Mouse (Mus musculus): ENCODE measurements at regions not wholly inside any gene's neighbourhood (a gene's known extent, or its start where the extent isn't known, plus 50 kb on each side); places are given as distances from the start of the nearest gene placed in this dataset.

GRCm38 (mm10) chr6:143547406-143547903 lies 380.4 kb downstream of the Etnk1 start:
- no peak for DNase-seq (ENCODE audit: low spot score)

DNA sequence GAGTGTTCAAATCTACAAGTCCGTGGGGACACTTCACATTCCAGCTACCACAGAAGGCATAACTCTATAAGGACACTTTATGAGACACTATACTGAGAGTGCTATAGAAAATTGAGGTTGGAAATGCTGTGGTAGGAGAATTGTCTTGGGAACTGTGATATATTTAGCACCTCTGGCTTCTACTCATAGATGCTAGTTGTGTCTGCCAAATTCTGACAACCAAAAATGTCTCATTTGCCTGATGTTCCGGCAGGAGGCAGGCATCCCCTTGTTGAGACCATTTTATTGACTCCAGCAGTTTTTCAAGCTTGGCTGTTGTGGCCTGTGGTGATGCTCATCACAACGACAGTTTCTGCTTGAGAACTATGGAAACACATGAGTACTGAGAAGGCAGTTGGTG lies 387.9 kb downstream of the Etnk1 start:
- DNase-seq (ENCODE audit: low spot score): no peak

- DNase-seq (ENCODE audit: low spot score): no peak
Measured at GRCm38 (mm10) chr6:143558046-143558884, 391.2 kb downstream of the Etnk1 start.

DNA sequence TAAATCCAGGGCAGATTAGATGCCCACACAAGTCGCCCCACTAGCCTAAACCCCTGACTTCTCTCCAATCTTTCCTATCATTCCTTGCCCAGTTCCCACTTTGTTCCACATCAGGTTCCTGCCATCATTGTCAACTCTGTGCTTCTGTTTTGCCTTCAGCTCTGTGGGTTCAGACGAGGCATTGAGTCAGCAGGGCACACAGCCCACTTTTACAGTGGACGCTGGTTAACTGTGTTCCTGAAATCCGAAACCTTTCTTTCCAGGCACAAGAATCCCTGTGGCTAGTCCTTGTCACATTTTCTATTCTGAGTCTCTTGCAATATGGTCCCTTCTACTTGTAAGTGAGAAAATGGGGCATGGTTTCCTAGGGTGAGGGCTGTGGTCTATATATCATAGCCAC lies 392.3 kb downstream of the Etnk1 start:
- DNase-seq (ENCODE audit: low spot score): no peak

- DNase-seq (ENCODE audit: low spot score): no peak
Measured at GRCm38 (mm10) chr6:143561316-143562088, 394.5 kb downstream of the Etnk1 start.

DNA sequence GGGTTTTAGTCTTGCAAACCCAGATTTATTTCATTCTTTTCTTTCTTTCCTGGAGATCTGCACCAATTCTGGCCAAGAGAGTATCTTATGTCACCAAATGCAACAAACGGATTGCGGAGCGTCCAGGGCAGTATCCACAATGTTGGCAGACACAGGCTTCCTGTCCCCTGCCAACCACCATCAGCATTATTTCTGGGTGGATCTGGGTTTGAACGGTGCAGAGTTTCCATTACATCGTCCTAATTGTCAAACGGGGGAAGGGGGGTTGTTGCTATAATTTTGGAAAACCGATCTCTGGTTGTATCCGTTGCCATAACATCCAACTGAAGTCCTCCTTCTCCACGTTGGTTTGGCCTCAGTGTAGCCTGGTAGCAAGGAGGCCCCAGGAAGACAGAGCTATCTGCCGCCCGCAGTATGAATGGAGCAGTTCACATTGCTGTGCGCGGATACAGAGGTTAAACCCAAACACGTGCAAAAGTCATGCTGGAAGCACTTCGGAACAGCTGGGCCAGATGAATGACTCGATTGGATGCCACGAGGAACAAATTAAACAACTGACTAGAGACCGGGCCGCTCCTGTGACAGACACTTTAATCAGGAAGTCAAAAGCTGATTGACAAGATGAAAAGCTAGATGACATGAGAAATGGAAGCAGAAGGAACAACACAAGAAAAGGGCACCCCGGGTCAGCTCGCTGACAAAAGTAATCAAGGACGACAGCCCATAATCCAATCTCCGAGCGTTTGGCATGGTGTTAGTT lies 404.5 kb downstream of the Etnk1 start:
- DNase-seq (ENCODE audit: low spot score): no peak

DNA sequence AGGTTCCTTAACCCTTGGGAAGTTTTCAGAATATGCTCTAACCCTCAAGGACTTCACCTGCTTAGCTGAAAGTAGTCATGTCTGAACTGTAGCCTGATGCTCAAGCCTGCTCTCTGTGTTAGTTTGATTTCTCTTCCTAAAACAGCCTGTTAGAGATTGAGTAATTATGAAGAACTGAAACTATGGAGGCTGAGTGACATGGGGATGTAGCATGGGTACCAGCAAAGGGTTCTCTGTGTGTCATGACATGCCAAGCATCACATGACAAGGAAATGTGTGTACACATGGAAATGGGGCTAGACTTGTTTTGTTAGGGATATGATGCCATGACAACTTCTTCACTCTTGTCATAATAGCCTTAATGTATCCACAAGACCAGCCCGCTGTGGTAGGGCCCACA lies 412.2 kb downstream of the Etnk1 start:
- no peak for DNase-seq (ENCODE audit: low spot score)

- no peak for DNase-seq (ENCODE audit: low spot score)
Measured at GRCm38 (mm10) chr6:143589666-143590065, 422.6 kb downstream of the Etnk1 start.

DNA sequence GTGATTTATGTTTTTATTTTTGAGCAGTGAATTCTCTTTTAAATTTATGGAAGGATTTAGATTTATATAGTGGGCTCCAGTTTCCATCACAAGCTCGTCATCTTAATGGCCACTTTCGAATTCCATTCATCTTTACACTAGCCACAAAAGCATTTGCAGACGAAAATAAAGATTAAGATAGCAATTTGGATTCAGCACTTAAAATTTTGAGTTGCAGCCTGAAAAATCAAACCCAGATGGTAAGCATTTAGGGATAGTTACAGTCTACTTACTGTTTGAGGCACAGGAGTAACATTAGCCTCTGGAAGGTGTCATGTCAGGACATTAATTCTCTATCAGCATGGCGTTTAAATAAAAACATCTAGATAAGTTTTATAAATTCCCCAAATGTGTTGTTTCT lies 423.2 kb downstream of the Etnk1 start:
- DNase-seq (ENCODE audit: low spot score): no peak

DNA sequence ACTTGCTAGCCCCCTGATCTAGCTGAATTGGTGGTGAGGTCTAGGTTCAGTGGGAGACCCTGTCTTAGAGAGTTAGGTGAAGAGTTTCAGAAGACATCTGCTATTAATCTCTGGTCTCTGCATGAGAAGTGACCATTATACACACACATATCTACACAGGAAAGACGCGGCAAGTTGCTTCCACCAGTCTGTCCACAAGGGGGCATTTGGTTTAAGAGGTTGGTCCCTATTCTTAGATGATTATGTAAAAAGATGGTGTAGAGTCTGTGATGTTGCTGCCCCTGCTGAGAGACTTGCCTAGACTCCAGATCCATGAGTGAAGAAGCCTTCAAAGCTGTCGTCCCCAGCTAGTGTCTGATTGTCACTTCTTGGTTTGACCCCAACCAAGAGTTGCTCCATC lies 425.5 kb downstream of the Etnk1 start:
- DNase-seq (ENCODE audit: low spot score): no peak

DNA sequence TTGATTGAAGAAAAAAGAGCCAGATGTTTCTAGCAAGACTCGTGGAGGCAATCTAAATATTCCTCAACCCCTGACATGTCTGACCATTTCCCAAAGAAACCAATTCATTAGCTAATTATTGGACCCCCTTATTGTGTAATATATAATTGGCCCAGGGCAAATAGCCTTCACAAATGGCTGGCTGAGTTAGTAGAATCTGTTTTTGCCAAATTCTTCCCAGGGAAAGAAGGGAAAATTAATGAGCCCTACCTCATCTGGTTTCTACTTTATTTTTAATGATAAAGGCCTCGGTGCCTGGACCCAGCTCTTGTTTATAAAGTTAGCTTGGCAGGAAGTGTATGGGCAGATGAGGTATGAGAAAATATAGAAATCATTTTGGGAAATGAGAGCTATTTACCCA lies 428.5 kb downstream of the Etnk1 start:
- DNase-seq (ENCODE audit: low spot score): no peak

- DNase-seq (ENCODE audit: low spot score): no peak
Measured at GRCm38 (mm10) chr6:143597414-143597813, 430.4 kb downstream of the Etnk1 start.

- no peak for DNase-seq (ENCODE audit: low spot score)
Measured at GRCm38 (mm10) chr6:143598916-143599315, 431.9 kb downstream of the Etnk1 start.

DNA sequence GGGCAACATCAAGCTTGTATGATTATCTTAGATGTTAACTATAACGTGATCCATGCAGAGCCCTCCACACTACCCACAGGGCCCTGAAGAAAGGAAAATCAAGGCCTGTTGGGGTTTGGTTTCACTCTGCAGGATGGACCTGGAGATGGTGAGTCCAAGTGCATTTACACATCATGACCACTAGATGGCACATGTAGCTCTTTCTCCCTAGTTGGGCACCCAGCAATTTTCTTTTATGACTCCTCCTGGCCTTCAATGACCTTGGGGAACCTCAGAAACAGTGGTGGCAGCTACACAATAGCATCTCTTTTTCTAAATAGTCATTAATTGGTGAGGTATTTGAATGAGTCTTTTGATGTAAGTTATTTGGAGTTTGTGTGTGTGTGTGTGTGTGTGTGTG lies 442.1 kb downstream of the Etnk1 start:
- no peak for DNase-seq (ENCODE audit: low spot score)

GRCm38 (mm10) chr6:143612966-143613365 lies 445.9 kb downstream of the Etnk1 start:
- DNase-seq (ENCODE audit: low spot score): no peak

DNA sequence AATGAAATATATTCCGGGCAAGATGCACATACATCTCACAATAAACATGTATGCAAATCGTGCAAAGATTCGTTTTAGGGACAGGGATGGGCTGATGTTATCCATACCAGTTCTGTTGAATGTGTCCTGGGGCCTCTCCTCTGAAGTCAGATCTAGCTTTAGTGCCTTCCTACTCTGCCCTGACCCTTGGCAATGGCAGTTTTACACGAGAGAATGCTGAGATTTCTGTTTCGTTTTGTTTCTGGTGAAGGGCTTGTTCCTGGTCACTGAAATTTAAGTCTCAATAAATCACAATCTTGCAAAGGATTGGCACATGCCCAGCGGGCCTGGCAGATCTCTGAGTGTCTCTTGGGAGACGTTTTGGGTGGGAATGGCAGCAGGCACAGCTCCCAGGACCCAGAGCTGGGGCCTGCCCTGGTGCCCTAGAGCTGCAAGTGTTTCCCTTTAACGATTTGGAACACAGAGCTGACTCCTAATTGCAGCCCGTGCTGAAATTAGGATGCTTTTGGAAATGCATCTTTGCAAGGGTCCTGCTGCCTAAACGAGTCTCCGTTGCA lies 447.5 kb downstream of the Etnk1 start:
- DNase-seq (ENCODE audit: low spot score): no peak

- DNase-seq (ENCODE audit: low spot score): no peak
Measured at GRCm38 (mm10) chr6:143615361-143615760, 448.3 kb downstream of the Etnk1 start.

DNA sequence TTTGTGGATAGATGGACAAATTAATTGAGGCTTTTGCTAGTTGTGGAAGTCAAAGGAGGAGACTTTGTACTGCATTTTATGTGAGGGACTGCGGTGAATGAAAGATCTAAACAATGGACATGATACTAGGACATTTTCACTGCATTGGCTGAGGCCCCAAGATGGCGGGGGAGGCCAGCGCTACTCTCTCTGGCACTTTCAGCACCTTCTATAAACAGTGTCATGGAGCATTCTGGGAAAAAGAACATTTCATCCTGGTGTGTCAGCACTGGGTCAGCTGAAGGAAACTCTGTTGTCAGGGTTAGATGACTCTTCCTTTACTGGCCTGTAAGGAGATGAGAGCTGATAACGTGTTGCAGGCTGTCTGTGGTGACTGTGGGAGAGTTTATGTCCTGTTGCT lies 449.4 kb downstream of the Etnk1 start:
- no peak for DNase-seq (ENCODE audit: low spot score)

GRCm38 (mm10) chr6:143618558-143618957 lies 451.5 kb downstream of the Etnk1 start:
- no peak for DNase-seq (ENCODE audit: low spot score)

- no peak for DNase-seq (ENCODE audit: low spot score)
Measured at GRCm38 (mm10) chr6:143620583-143620982, 453.6 kb downstream of the Etnk1 start.

GRCm38 (mm10) chr6:143622161-143622560 lies 455.1 kb downstream of the Etnk1 start:
- DNase-seq (ENCODE audit: low spot score): no peak

DNA sequence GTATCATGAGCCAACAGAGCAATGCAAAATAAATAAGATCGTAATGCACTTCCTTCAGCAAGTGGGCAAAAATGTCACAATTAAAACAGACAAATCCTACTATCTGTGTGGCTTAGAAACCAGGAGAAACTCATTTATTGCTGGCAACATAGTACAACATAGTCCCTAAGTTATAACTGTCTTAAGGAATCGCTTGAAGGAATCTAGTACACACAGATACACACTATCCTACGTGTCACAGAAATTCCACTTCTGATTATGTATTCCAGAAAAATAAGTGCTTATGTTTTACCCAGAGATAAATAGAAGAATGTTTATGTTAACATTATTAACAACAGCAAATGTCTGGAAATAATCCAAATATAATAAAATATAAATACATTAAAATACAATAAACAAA lies 457.9 kb downstream of the Etnk1 start:
- DNase-seq (ENCODE audit: low spot score): no peak

Data from ovary, adult 18-20 months (tissue).